Mouse (Mus musculus): ENCODE data around the gene Fstl4. TPM values are rescaled to one million over a fixed set of nuclear protein-coding genes. Genes with fewer than 3 reads are reported as not detected.
"Not testable (repeated sequence)": the region's sequence is repeated elsewhere in the genome, so short reads cannot be mapped to it uniquely, and the experiment has no call there.

Fstl4 gene
- total RNA-seq, 2 experiments from 2014 or later = 12.4 to 13.9 TPM

- DNase-seq (ENCODE audit: extremely low spot score in 1 of 2, low spot score in 1 of 2) = no peak
These were observed 417.9 kb downstream of the Fstl4 start for GRCm38 (mm10) chr11:53182177-53182852.

- DNase-seq (ENCODE audit: extremely low spot score in 1 of 2, low spot score in 1 of 2) = no peak
These were observed 418.4 kb downstream of the Fstl4 start for GRCm38 (mm10) chr11:53182858-53183257.

- no peak for DNase-seq (ENCODE audit: extremely low spot score in 1 of 2, low spot score in 1 of 2)
These were observed 419.6 kb downstream of the Fstl4 start for GRCm38 (mm10) chr11:53184046-53184445.

GRCm38 (mm10) chr11:53184698-53185097 is 420.3 kb downstream of the Fstl4 start:
- no peak for DNase-seq (ENCODE audit: extremely low spot score in 1 of 2, low spot score in 1 of 2)

GRCm38 (mm10) chr11:53187427-53188140 is 423.1 kb downstream of the Fstl4 start:
- DNase-seq (ENCODE audit: extremely low spot score in 1 of 2, low spot score in 1 of 2) = no peak

GRCm38 (mm10) chr11:53196551-53196950 is 432.1 kb downstream of the Fstl4 start:
- DNase-seq (ENCODE audit: extremely low spot score in 1 of 2, low spot score in 1 of 2) = not testable (repeated sequence)

GRCm38 (mm10) chr11:53197111-53197510 is 432.7 kb downstream of the Fstl4 start:
- DNase-seq (ENCODE audit: extremely low spot score in 1 of 2, low spot score in 1 of 2) = no peak

- DNase-seq (ENCODE audit: extremely low spot score in 1 of 2, low spot score in 1 of 2) = no peak
These were observed 438.2 kb downstream of the Fstl4 start for GRCm38 (mm10) chr11:53202459-53203250.

GRCm38 (mm10) chr11:53210876-53211275 is 446.4 kb downstream of the Fstl4 start:
- DNase-seq (ENCODE audit: extremely low spot score in 1 of 2, low spot score in 1 of 2) = no peak

GRCm38 (mm10) chr11:53229011-53229410 is 464.6 kb downstream of the Fstl4 start:
- no peak for DNase-seq (ENCODE audit: extremely low spot score in 1 of 2, low spot score in 1 of 2)

GRCm38 (mm10) chr11:53231836-53232235 is 467.4 kb downstream of the Fstl4 start:
- no peak for DNase-seq (ENCODE audit: extremely low spot score in 1 of 2, low spot score in 1 of 2)

GRCm38 (mm10) chr11:53233590-53233989 is 469.2 kb downstream of the Fstl4 start:
- DNase-seq (ENCODE audit: extremely low spot score in 1 of 2, low spot score in 1 of 2) = no peak

Measured in layer of hippocampus, postnatal 25 days (tissue).